Mouse (Mus musculus) thymus, adult 2 months (tissue): ENCODE measurements around the gene Gm47995. TPM values are rescaled to one million over a fixed set of nuclear protein-coding genes. Genes with fewer than 3 reads are reported as not detected.
"Not testable (repeated sequence)": the region's sequence is repeated elsewhere in the genome, so short reads cannot be mapped to it uniquely, and the experiment has no call there.

Experiments used
- DNase-seq: peaks from one replicate; pipeline ENCODE4 v3.0.0; 2021
- H3K27ac ChIP-seq: fragments of 200-500 bp; 2 replicates; pipeline ENCODE4 v1.5.1; 2012; ENCODE audit warnings: low read length, control low read depth; ENCODE audit not compliant: control insufficient read depth, insufficient read depth
- H3K27me3 ChIP-seq: fragments of 200-500 bp; 2 replicates; pipeline ENCODE4 v1.6.1; 2012; ENCODE audit warnings: mild to moderate bottlenecking, low read length, moderate library complexity, mixed read lengths; ENCODE audit not compliant: control insufficient read depth, insufficient read depth
- H3K36me3 ChIP-seq: fragments of 200-500 bp; 2 replicates; pipeline ENCODE4 v1.6.1; 2012; ENCODE audit warnings: mild to moderate bottlenecking, low read length, moderate library complexity; ENCODE audit not compliant: control insufficient read depth, insufficient read depth
- H3K4me1 ChIP-seq: fragments of 200-500 bp; replicated peaks from 2 replicates; pipeline ENCODE4 v1.6.1; 2012; ENCODE audit warnings: low read length; ENCODE audit not compliant: control insufficient read depth, insufficient read depth
- H3K4me3 ChIP-seq: fragments of 200-500 bp; 2 replicates; pipeline ENCODE4 v1.5.1; 2012; ENCODE audit warnings: mild to moderate bottlenecking, low read length, control low read depth, moderate library complexity; ENCODE audit not compliant: control insufficient read depth, insufficient read depth
- CTCF ChIP-seq: fragments of 200-500 bp; IDR thresholded peaks from 2 replicates; pipeline ENCODE4 v1.5.1; 2012; ENCODE audit warnings: mild to moderate bottlenecking, control low read depth, low read length, moderate library complexity, borderline replicate concordance; ENCODE audit not compliant: control insufficient read depth, poor library complexity, insufficient read depth; ENCODE audit errors: extremely low read depth
- POLR2A ChIP-seq: fragments of 200-500 bp; IDR thresholded peaks from 2 replicates; pipeline ENCODE4 v1.6.1; 2012; ENCODE audit warnings: mild to moderate bottlenecking, low read length, control low read depth, moderate library complexity; ENCODE audit not compliant: control insufficient read depth, poor library complexity, insufficient read depth; ENCODE audit errors: extremely low read depth
- WGBS: fragments of 180-500 bp; shearing (Covaris S2); methylation state at CpG from one replicate; pipeline ENCODE4 v1.1.7; 2018; 5-methylcytosine and 5-hydroxymethylcytosine counted together
- polyA plus RNA-seq: library from polyadenylated mRNA; depleted of rRNA; stranded (reverse); fragments of >200 nt; gene quantifications from 2 replicates; pipeline ENCODE4 v1.2.3, GENCODE M21; 2012

Gm47995 gene
- polyA plus RNA-seq, 1 experiment = not detected

DNA sequence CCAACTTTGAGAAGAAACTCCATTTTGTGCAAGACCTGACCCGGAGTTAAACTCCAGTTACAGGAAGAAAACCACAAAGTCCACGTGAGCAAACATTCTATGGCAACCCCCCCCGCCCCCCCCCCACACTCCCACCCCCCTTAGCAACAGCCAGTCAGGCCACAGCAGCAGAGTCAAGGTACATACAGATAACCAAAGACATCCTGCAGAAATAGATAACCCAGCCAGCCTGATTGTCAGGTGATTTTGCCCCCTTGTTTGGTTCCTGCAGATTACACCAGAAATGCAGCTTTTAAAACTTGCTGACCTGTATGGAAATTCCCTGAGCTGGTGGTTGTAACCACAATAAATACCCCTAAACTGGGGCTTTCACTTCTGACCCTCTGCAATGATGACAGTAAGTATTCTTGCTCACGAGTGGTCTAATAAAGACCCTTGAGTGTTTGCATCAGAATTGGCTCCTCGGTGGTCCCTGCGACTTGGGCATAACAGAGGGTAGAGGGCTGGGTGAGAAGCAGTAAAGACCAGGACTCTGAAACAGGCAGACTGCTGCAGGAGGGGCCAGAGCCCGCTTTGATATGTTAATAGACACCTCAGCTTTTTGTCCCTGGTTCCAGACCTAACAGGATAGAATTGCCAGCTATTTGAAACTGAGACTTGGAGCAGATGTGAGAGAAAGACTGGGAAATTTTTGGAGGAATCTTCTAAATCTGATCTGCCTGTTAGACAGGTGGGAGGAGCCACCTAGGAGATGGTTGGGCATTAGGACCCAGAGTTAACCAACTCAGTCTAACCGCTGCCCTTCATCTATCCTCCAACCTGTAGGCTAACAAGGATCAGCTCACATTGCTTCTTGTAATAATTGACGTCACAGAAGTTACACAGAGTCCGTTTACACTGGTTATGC is 21.0 kb upstream of the Gm47995 start:
- H3K36me3 ChIP-seq = no peaks in the 10 kb centered on the region
- peak overlapping the region; percentile 32; the same call in 1 of the 2 replicates for H3K27ac ChIP-seq
- no peak for TF ChIP-seq CTCF
- no peak for TF ChIP-seq POLR2A
- H3K27me3 ChIP-seq = no peaks in the 10 kb centered on the region
- H3K4me3 ChIP-seq = peak overlapping the region; percentile 35
- peaks cover 6% of the 10 kb centered on the region for H3K4me1 ChIP-seq
- WGBS = 19% methylated on average over 10 of the region's 10 CpGs
- peak; percentile 30 for DNase-seq

GRCm38 (mm10) chr1:151177937-151178271 is 20.3 kb upstream of the Gm47995 start:
- H3K4me1 ChIP-seq = peaks cover 6% of the 10 kb centered on the region
- peak; percentile 20 for DNase-seq
- 31% methylated on average over 4 of the region's 4 CpGs for WGBS
- peak overlapping the region; percentile 35 for H3K4me3 ChIP-seq
- H3K27ac ChIP-seq = 0 out of 2 replicates have a peak overlapping the region, but pooled peaks have one; percentile 14
- no peaks in the 10 kb centered on the region for H3K27me3 ChIP-seq
- no peak for TF ChIP-seq CTCF
- TF ChIP-seq POLR2A = no peak
- H3K36me3 ChIP-seq = no peaks in the 10 kb centered on the region

DNA sequence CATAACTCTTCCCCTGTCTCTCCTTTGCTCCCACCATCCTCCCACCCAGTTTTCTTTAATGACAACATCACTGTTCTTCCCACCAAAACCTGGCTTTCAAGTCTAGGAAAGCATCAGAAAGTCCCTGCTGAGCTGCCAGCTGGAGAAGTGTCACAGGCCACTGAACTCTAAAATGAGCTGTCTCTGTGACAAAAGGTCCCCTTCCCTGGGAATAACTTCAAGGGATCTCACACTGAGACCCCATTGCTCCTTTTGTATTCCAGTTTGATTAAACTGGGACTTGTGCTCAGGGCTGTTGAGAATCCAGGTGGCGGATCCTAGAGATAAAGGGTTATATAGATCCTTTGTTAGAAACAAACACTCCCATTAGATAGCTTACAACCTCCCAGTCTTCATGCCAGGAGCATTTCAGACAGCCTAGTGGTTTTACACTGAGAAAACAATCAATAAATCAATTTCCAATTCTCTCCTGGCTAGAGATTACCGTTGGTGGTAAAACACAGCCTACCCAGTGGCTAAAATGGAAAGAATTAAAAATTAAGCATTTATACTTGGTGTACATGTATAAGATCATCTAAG is 19.7 kb upstream of the Gm47995 start:
- WGBS = 95% methylated on average over 2 of the region's 2 CpGs
- Histone ChIP-seq H3K27ac (no peak overlapping the region), H3K4me3 (no peak overlapping the region), H3K36me3 (no peaks in the 10 kb centered on the region), H3K27me3 (no peaks in the 10 kb centered on the region), H3K4me1 (peaks cover 6% of the 10 kb centered on the region)
- no peak for DNase-seq
- no peak for TF ChIP-seq CTCF
- no peak for TF ChIP-seq POLR2A

- Histone ChIP-seq H3K4me3 (no peak overlapping the region), H3K4me1 (peaks cover 6% of the 10 kb centered on the region), H3K36me3 (no peaks in the 10 kb centered on the region), H3K27ac (no peak overlapping the region), H3K27me3 (no peaks in the 10 kb centered on the region)
- no peak for DNase-seq
- 100% methylated on average over 2 of the region's 2 CpGs for WGBS
- TF ChIP-seq POLR2A = no peak
These were observed 18.1 kb upstream of the Gm47995 start for GRCm38 (mm10) chr1:151180167-151180566.

GRCm38 (mm10) chr1:151182266-151182665 is 16.0 kb upstream of the Gm47995 start, which contains the start of gene Gm47985:
Gene Gm47985, plus strand, starts transcription at chr1:151182537.
- not testable (repeated sequence) for DNase-seq, H3K4me1 ChIP-seq, H3K36me3 ChIP-seq, H3K27me3 ChIP-seq, H3K27ac ChIP-seq, H3K4me3 ChIP-seq
- WGBS = 100% methylated on average over 1 of the region's 7 CpGs

GRCm38 (mm10) chr1:151186186-151186585 is 12.1 kb upstream of the Gm47995 start:
- H3K4me1 ChIP-seq, DNase-seq, H3K4me3 ChIP-seq, H3K27ac ChIP-seq, H3K36me3 ChIP-seq, H3K27me3 ChIP-seq: not testable (repeated sequence)
- WGBS = 88% methylated on average over 3 of the region's 3 CpGs

DNA sequence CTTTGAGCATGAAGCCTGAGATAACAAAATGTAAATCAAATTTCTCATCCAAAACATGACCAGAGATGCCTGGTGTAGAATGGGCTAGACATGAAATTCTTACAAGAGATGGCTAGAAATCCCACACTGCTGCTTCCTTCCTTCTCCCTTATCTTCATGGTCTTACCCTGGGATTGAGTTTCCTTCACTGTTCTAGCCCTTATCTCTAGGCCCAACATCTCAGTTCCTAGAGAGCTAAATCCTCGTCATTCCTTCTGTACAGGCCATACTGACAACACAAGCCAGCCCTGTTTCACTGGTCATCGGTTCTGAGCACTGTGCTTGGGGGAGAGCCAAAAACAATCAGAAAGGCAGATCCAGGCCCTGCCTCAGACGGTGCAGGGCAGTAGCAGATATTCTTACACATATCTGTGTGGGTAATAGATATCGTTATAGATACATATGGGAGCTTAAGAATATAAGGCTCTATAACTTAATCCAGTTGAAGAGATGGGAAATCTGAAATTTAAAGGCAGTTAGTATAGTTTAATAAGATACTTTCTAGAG is 11.3 kb upstream of the Gm47995 start:
- not testable (repeated sequence) for DNase-seq, H3K4me1 ChIP-seq, H3K36me3 ChIP-seq, H3K4me3 ChIP-seq, H3K27ac ChIP-seq, H3K27me3 ChIP-seq
- 96% methylated on average over 4 of the region's 4 CpGs for WGBS
